Mouse (Mus musculus) heart, adult 18-20 months (tissue): Measurements from ENCODE around the gene Zdhhc17. TPM values are rescaled to one million over a fixed set of nuclear protein-coding genes. Genes with fewer than 3 reads are reported as not detected.

ENCODE experiments used
- DNase-seq, 2 experiments: peaks; one replicate each; pipeline ENCODE4 v3.0.0; 2021 to 2022; ENCODE audit warnings: mixed read lengths in 1 of 2
- total RNA-seq, 2 experiments: library from RNA; stranded (reverse); gene quantifications; 2 replicates each; pipeline ENCODE4 v1.2.3; 2021

The Zdhhc17 gene
- total RNA-seq, 2 experiments from 2014 or later: 18.1 to 23.1 TPM

- DNase-seq: no peak
These were observed 4.1 kb downstream of the Zdhhc17 start for GRCm38 (mm10) chr10:111005611-111006488.

GRCm38 (mm10) chr10:111004220-111004619 lies 5.7 kb downstream of the Zdhhc17 start:
- DNase-seq: peak in 1 of 2 experiments; percentile 16

- DNase-seq: no peak
These were observed 10.7 kb downstream of the Zdhhc17 start for GRCm38 (mm10) chr10:110999201-110999600.

GRCm38 (mm10) chr10:110997180-110997579 lies 12.8 kb downstream of the Zdhhc17 start:
- DNase-seq: no peak

GRCm38 (mm10) chr10:110994761-110995160 lies 15.2 kb downstream of the Zdhhc17 start:
- no peak for DNase-seq

GRCm38 (mm10) chr10:110993249-110993648 lies 16.7 kb downstream of the Zdhhc17 start:
- DNase-seq: no peak

GRCm38 (mm10) chr10:110992047-110992431 lies 17.9 kb downstream of the Zdhhc17 start:
- peak; percentile 38 to 49 for DNase-seq

GRCm38 (mm10) chr10:110991307-110992046 lies 18.5 kb downstream of the Zdhhc17 start:
- DNase-seq: no peak

- DNase-seq: peak; percentile 23 to 51
These were observed 20.2 kb downstream of the Zdhhc17 start for GRCm38 (mm10) chr10:110989729-110990128.

- peak; percentile 49 to 52 for DNase-seq
These were observed 23.3 kb downstream of the Zdhhc17 start for GRCm38 (mm10) chr10:110986682-110987081.

- no peak for DNase-seq
These were observed 27.2 kb downstream of the Zdhhc17 start for GRCm38 (mm10) chr10:110982771-110983170.

GRCm38 (mm10) chr10:110980441-110980840 lies 29.5 kb downstream of the Zdhhc17 start:
- no peak for DNase-seq

- DNase-seq: no peak
These were observed 30.5 kb downstream of the Zdhhc17 start for GRCm38 (mm10) chr10:110979431-110979830.

GRCm38 (mm10) chr10:110977379-110977778 lies 32.6 kb downstream of the Zdhhc17 start:
- no peak for DNase-seq

- DNase-seq: peak; percentile 37 to 61
These were observed 33.9 kb downstream of the Zdhhc17 start for GRCm38 (mm10) chr10:110976046-110976445.

- no peak for DNase-seq
These were observed 35.1 kb downstream of the Zdhhc17 start for GRCm38 (mm10) chr10:110974885-110975284.

- DNase-seq: peak; percentile 44 to 65
These were observed 35.5 kb downstream of the Zdhhc17 start for GRCm38 (mm10) chr10:110974463-110974862.

- no peak for DNase-seq
These were observed 37.9 kb downstream of the Zdhhc17 start for GRCm38 (mm10) chr10:110971998-110972397.

GRCm38 (mm10) chr10:110971483-110971882 lies 38.5 kb downstream of the Zdhhc17 start:
- DNase-seq: no peak

GRCm38 (mm10) chr10:110971044-110971443 lies 38.9 kb downstream of the Zdhhc17 start:
- no peak for DNase-seq

GRCm38 (mm10) chr10:110962172-110962571 lies 47.8 kb downstream of the Zdhhc17 start:
- no peak for DNase-seq

GRCm38 (mm10) chr10:110960841-110961240 lies 49.1 kb downstream of the Zdhhc17 start:
- no peak for DNase-seq

GRCm38 (mm10) chr10:110959781-110960180 lies 50.2 kb downstream of the Zdhhc17 start:
- no peak for DNase-seq
